Comparison of ENCODE assay signal across 11 mouse cellular contexts in the genomic region with DNA sequence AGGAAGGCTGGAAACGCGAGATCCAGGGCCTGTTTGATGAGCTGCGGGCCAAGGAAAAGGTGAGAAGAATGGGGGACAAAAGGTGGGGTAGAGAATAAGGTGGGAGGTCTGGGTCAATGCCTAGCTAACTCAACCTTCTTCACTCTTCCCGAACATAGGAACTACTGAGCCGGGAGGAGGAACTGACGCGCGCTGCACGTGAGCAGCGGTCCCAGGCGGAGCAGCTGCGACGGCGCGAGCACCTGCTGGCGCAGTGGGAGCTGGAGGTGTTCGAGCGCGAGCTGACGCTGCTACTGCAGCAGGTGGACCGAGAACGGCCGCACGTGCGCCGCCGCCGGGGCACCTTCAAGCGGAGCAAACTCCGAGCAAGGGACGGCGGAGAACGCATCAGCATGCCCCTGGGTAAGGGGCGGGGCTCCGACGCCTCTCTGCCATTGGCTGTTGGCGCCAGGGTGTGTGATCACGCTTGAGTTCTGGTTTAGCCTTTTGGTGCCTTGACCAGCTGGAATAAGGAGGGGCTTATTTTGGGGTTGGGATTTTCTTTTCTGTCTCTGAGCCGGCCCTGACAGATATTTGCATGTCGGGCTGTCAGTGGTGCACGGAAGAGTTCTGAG. TPM values are rescaled to one million over a fixed set of nuclear protein-coding genes. Genes with fewer than 3 reads are reported as not detected.
DNase-seq lines count a peak whose midpoint lies in the region; ATAC-seq and TF ChIP-seq lines count a peak whose summit lies in the region.
"Had no signal": no experiment of that assay in that cellular context is flagged by ENCODE, and none has a peak within 500 bp of the region (broad histone marks: within the 10 kb centered on the region; RNA-seq: fewer than 3 reads in every experiment).

No protein-coding gene starts in this region.

- no peaks in the 10 kb centered on the region for H3K27me3 ChIP-seq in kidney, embryonic 16.5 days (ENCODE audit: insufficient read depth, low read length)
- H3K27me3 ChIP-seq in embryonic facial prominence, embryonic 11.5 days (ENCODE audit: control insufficient read depth, insufficient read depth, low read length): no peaks in the 10 kb centered on the region
- no peaks in the 10 kb centered on the region for H3K27me3 ChIP-seq in hindbrain, postnatal 0 days (ENCODE audit: insufficient read depth, low read length)

- H3K9ac ChIP-seq in kidney, embryonic 16.5 days (replicated peaks; ENCODE audit: low read length): no peak overlapping the region
- peak overlapping the region; percentile 4; the same call in 1 of the 2 replicates for H3K9ac ChIP-seq in embryonic facial prominence, embryonic 11.5 days (replicated peaks; ENCODE audit: low read length)
- H3K9ac ChIP-seq in hindbrain, postnatal 0 days (replicated peaks; ENCODE audit: low read length): no peak overlapping the region

- H3K36me3 ChIP-seq in kidney, embryonic 16.5 days (ENCODE audit: insufficient read depth, low read length): peaks cover 75% of the 10 kb centered on the region
- peaks cover 29% of the 10 kb centered on the region for H3K36me3 ChIP-seq in embryonic facial prominence, embryonic 11.5 days (replicated peaks; ENCODE audit: control insufficient read depth, insufficient read depth, low read depth, low read length)
- peaks cover 35% of the 10 kb centered on the region for H3K36me3 ChIP-seq in hindbrain, postnatal 0 days (ENCODE audit: insufficient read depth, low read length)

- H3K27ac ChIP-seq in kidney, embryonic 16.5 days (ENCODE audit: low read length): no peak overlapping the region
- no peak overlapping the region for H3K27ac ChIP-seq in embryonic facial prominence, embryonic 11.5 days (replicated peaks; ENCODE audit: low read depth, low read length)
- no peak overlapping the region for H3K27ac ChIP-seq in hindbrain, postnatal 0 days

- peak; percentile 58; the same call in 1 of the 2 replicates for ATAC-seq in kidney, embryonic 16.5 days (ENCODE audit: low FRiP score, low TSS enrichment)
- peak; percentile 32; the same call in 1 of the 2 replicates for ATAC-seq in embryonic facial prominence, embryonic 11.5 days (replicated peaks; ENCODE audit: insufficient number of reproducible peaks, low FRiP score, low TSS enrichment, low read depth)
- ATAC-seq in hindbrain, postnatal 0 days: no peak
- ATAC-seq: inflammation-experienced regulatory T-cells, adult 6 months had no signal

- H3K9me3 ChIP-seq in kidney, embryonic 16.5 days (ENCODE audit: low read length): no peaks in the 10 kb centered on the region
- H3K9me3 ChIP-seq in embryonic facial prominence, embryonic 11.5 days (replicated peaks; ENCODE audit: control insufficient read depth, low read length): no peaks in the 10 kb centered on the region
- H3K9me3 ChIP-seq in hindbrain, postnatal 0 days (ENCODE audit: low read length): no peaks in the 10 kb centered on the region

- DNase-seq in kidney, adult 9 months: no peak
- peak; percentile 59 for DNase-seq in embryonic facial prominence, embryonic 11.5 days (ENCODE audit: low spot score)
- DNase-seq in hindbrain, postnatal 0 days (ENCODE audit: low spot score): peak; percentile 58
- peak; percentile 57 for DNase-seq in retina, embryonic 14.5 days (ENCODE audit: low spot score)
- DNase-seq in adrenal gland, adult (ENCODE audit: inconsistent age in 2 of 2, low spot score in 1 of 2): no peak
- no peak for DNase-seq in right cerebral cortex, postnatal 4 days
- DNase-seq in urinary bladder, postnatal 14 days (ENCODE audit: low spot score): no peak
- DNase-seq: lung, postnatal 10 days; right cerebral cortex, postnatal 25 days had no signal

- H3K4me1 ChIP-seq in kidney, embryonic 16.5 days (ENCODE audit: insufficient read depth, low read length): peaks cover 35% of the 10 kb centered on the region
- peaks cover 6% of the 10 kb centered on the region for H3K4me1 ChIP-seq in embryonic facial prominence, embryonic 11.5 days (ENCODE audit: control insufficient read depth, insufficient read depth, low read length)
- H3K4me1 ChIP-seq in hindbrain, postnatal 0 days (ENCODE audit: insufficient read depth, low read length): peaks cover 12% of the 10 kb centered on the region; the same call in 1 of the 2 replicates

- H3K4me2 ChIP-seq in kidney, embryonic 16.5 days (replicated peaks; ENCODE audit: low read depth, low read length): peak overlapping the region; percentile 40
- peak overlapping the region; percentile 25 for H3K4me2 ChIP-seq in embryonic facial prominence, embryonic 11.5 days (ENCODE audit: low read depth, low read length)
- peak overlapping the region; percentile 40 for H3K4me2 ChIP-seq in hindbrain, postnatal 0 days (ENCODE audit: low read depth, low read length)

- WGBS in kidney, embryonic 16.5 days: 30% methylated on average over 41 of the region's 41 CpGs
- WGBS in embryonic facial prominence, embryonic 11.5 days: 14% methylated on average over 41 of the region's 41 CpGs
- WGBS in hindbrain, postnatal 0 days: 18% methylated on average over 41 of the region's 41 CpGs

- no peak for TF ChIP-seq CTCF in hindbrain, postnatal 0 days (IDR thresholded peaks at IDR 0.05; ENCODE audit: low read depth)

- H3K4me3 ChIP-seq in kidney, embryonic 16.5 days (ENCODE audit: low read length): no peak overlapping the region
- no peak overlapping the region for H3K4me3 ChIP-seq in embryonic facial prominence, embryonic 11.5 days (ENCODE audit: low read depth, low read length)
- peak overlapping the region; percentile 21; the same call in 1 of the 2 replicates for H3K4me3 ChIP-seq in hindbrain, postnatal 0 days (ENCODE audit: low read length)

RNA-seq across cellular contexts. Expression of gene Pcnx3, which starts 7.2 kb away (rescaled TPM):
- polyA plus RNA-seq in kidney, embryonic 16.5 days (2015; fragmentation: Nextera tagmentation; extraction: Ambion mirVana): 27.0 and 28.1 TPM in 2 replicates
- 17.5 and 22.0 TPM in 2 replicates for polyA plus RNA-seq in embryonic facial prominence, embryonic 11.5 days (2014; fragmentation: Nextera tagmentation; extraction: Ambion mirVana)
- 75.1 and 97.0 TPM in 2 replicates for total RNA-seq in hindbrain, postnatal 0 days (2014; rRNA removed)
- polyA plus RNA-seq in hindbrain, postnatal 0 days (2015; fragmentation: Nextera tagmentation; extraction: Ambion mirVana): 16.8 and 17.2 TPM in 2 replicates

RNA-seq across cellular contexts. Expression of gene Map3k11, which starts 7.4 kb away (rescaled TPM):
- polyA plus RNA-seq in kidney, embryonic 16.5 days (2015; fragmentation: Nextera tagmentation; extraction: Ambion mirVana): 41.5 and 43.8 TPM in 2 replicates
- 13.1 and 14.6 TPM in 2 replicates for polyA plus RNA-seq in embryonic facial prominence, embryonic 11.5 days (2014; fragmentation: Nextera tagmentation; extraction: Ambion mirVana)
- total RNA-seq in hindbrain, postnatal 0 days (2014; rRNA removed): 20.6 and 20.7 TPM in 2 replicates
- polyA plus RNA-seq in hindbrain, postnatal 0 days (2015; fragmentation: Nextera tagmentation; extraction: Ambion mirVana): 10.0 and 10.7 TPM in 2 replicates

RNA-seq across cellular contexts. Expression of gene Kcnk7, which starts 8.2 kb away (rescaled TPM):
- polyA plus RNA-seq in kidney, embryonic 16.5 days (2015; fragmentation: Nextera tagmentation; extraction: Ambion mirVana): 0.15 and 0.23 TPM in 2 replicates
- not detected in 2 replicates for polyA plus RNA-seq in embryonic facial prominence, embryonic 11.5 days (2014; fragmentation: Nextera tagmentation; extraction: Ambion mirVana)
- total RNA-seq in hindbrain, postnatal 0 days (2014; rRNA removed): not detected in 2 replicates
- polyA plus RNA-seq in hindbrain, postnatal 0 days (2015; fragmentation: Nextera tagmentation; extraction: Ambion mirVana): 0.19 and 0.61 TPM in 2 replicates

RNA-seq across cellular contexts. Expression of gene Ehbp1l1, which starts 30.2 kb away (rescaled TPM):
- polyA plus RNA-seq in kidney, embryonic 16.5 days (2015; fragmentation: Nextera tagmentation; extraction: Ambion mirVana): 19.5 and 25.0 TPM in 2 replicates
- 4.5 and 5.5 TPM in 2 replicates for polyA plus RNA-seq in embryonic facial prominence, embryonic 11.5 days (2014; fragmentation: Nextera tagmentation; extraction: Ambion mirVana)
- 16.6 and 19.7 TPM in 2 replicates for total RNA-seq in hindbrain, postnatal 0 days (2014; rRNA removed)
- 40.0 and 43.0 TPM in 2 replicates for polyA plus RNA-seq in hindbrain, postnatal 0 days (2015; fragmentation: Nextera tagmentation; extraction: Ambion mirVana)

RNA-seq across cellular contexts. Expression of gene Sipa1, which starts 32.4 kb away (rescaled TPM):
- polyA plus RNA-seq in kidney, embryonic 16.5 days (2015; fragmentation: Nextera tagmentation; extraction: Ambion mirVana): 37.1 and 39.6 TPM in 2 replicates
- polyA plus RNA-seq in embryonic facial prominence, embryonic 11.5 days (2014; fragmentation: Nextera tagmentation; extraction: Ambion mirVana): 12.4 and 13.2 TPM in 2 replicates
- 25.6 and 43.2 TPM in 2 replicates for total RNA-seq in hindbrain, postnatal 0 days (2014; rRNA removed)
- 18.7 and 18.8 TPM in 2 replicates for polyA plus RNA-seq in hindbrain, postnatal 0 days (2015; fragmentation: Nextera tagmentation; extraction: Ambion mirVana)

Comparison
In these comparisons a context has a peak if more than half of its experiments do, and no peak if none do; other contexts are left out.
1. DNase-seq: peak in embryonic facial prominence, embryonic 11.5 days (single experiment), hindbrain, postnatal 0 days (single experiment) and retina, embryonic 14.5 days (single experiment); none in kidney, adult 9 months (single experiment), adrenal gland, adult (0 of 2), right cerebral cortex, postnatal 4 days (single experiment) and urinary bladder, postnatal 14 days (single experiment).
2. Peak in every context shown above with its lines, with median percentiles within 50 percentile points of each other: H3K4me2 ChIP-seq.